In the genomic region with DNA sequence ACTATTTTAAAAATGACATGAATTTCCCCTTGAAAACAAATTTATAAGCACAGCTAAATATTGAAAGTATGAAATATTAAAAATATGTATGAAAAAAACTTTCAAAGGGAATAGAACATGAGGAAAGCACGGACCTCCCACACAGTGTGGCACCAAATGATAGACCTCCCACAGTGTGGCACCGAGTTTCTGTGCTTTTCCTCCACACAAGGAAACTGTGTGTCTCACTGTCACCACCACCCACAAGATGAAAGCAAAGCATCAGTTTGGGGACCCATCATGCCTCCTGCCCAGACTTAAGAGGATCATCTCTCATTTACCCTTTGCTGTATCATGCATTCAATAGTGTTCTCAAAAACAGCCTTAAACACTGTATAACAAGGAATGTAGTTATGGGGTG, we compare ENCODE assay signal across 26 mouse cellular contexts.
"Had no signal": no experiment of that assay in that cellular context is flagged by ENCODE, and none has a peak within 500 bp of the region (broad histone marks: within the 10 kb centered on the region; RNA-seq: fewer than 3 reads in every experiment).

No protein-coding gene starts in this region.

- H3K4me3 ChIP-seq: gastrocnemius, adult 2 months; heart, embryonic 10.5 days; heart, embryonic 12.5 days; hindbrain, embryonic 10.5 days; hindbrain, embryonic 12.5 days; intestine, embryonic 15.5 days; left cerebral cortex, adult 2 months; limb, embryonic 10.5 days; limb, embryonic 12.5 days; liver, embryonic 13.5 days; liver, embryonic 15.5 days had no signal

- H3K27ac ChIP-seq: gastrocnemius, adult 2 months; heart, embryonic 10.5 days; hindbrain, embryonic 10.5 days; hindbrain, embryonic 12.5 days; hindbrain, embryonic 14.5 days; intestine, embryonic 15.5 days; limb, embryonic 10.5 days; limb, embryonic 12.5 days; liver, embryonic 13.5 days; liver, embryonic 15.5 days had no signal

- DNase-seq: gastrocnemius, adult 2 months; gastrocnemius, postnatal 10 days; gastrocnemius, postnatal 25 days; heart, adult 18-20 months; heart, postnatal 10 days; heart, postnatal 4 days; kidney, adult 18-20 months; kidney, adult 8-10 months; kidney, postnatal 10 days; kidney, postnatal 25 days; kidney, postnatal 4 days; liver; liver, embryonic 13.5 days had no signal

- ATAC-seq: hindbrain, embryonic 16.5 days; inflammation-experienced regulatory T-cells, adult 6 months; intestine, embryonic 15.5 days; intestine, postnatal 0 days had no signal
